Mouse (Mus musculus) CH12.LX (cell line): ENCODE data around the gene Dpy19l3. TPM values are rescaled to one million over a fixed set of nuclear protein-coding genes. Genes with fewer than 3 reads are reported as not detected.

Experiments used
- DNase-seq: peaks from one replicate; pipeline ENCODE4 v3.0.0-alpha.2; 2013; ENCODE audit errors: extremely low read depth
- H3K27ac ChIP-seq: 2 replicates; pipeline ENCODE4 v1.5.1; 2012; ENCODE audit warnings: low read depth, mild to moderate bottlenecking, control low read depth, moderate library complexity; ENCODE audit not compliant: insufficient read depth
- H3K27me3 ChIP-seq: replicated peaks from 2 replicates; pipeline ENCODE3; 2012; ENCODE audit warnings: inconsistent platforms
- H3K36me3 ChIP-seq, 2 experiments: replicated peaks in 1 of 2; 2 replicates each; pipeline versions ENCODE3 to v1.6.1; 2012; ENCODE audit warnings: inconsistent platforms in 1 of 2, low read length in 1 of 2, mild to moderate bottlenecking in 1 of 2, mixed read lengths in 1 of 2, moderate library complexity in 1 of 2; ENCODE audit not compliant: control insufficient read depth in 1 of 2, insufficient read depth in 1 of 2
- H3K4me1 ChIP-seq, 2 experiments: 2 replicates each; pipeline ENCODE4 v1.6.1; 2012; ENCODE audit warnings: inconsistent platforms in 1 of 2, moderate library complexity in 1 of 2; ENCODE audit not compliant: insufficient read depth in 2 of 2, control insufficient read depth in 1 of 2
- H3K4me2 ChIP-seq: 2 replicates; pipeline ENCODE4 v1.6.1; 2012; ENCODE audit warnings: low read depth, mild to moderate bottlenecking, control low read depth; ENCODE audit not compliant: poor library complexity, insufficient read depth, severe bottlenecking
- H3K4me3 ChIP-seq, 3 experiments: fragments of 150-350 bp in 1 of 3; sonication (generic) in 1 of 3; replicated peaks in 1 of 3; 2 replicates each; pipeline versions ENCODE3 to v1.5.1; 2011 to 2012; ENCODE audit warnings: low read depth in 2 of 3, low read length in 2 of 3, mild to moderate bottlenecking in 2 of 3, moderate library complexity in 2 of 3, control low read depth in 1 of 3, improper control_type of control experiment in 1 of 3, inconsistent platforms in 1 of 3, mixed read lengths in 1 of 3; ENCODE audit not compliant: poor library complexity in 1 of 3
- H3K79me2 ChIP-seq: replicated peaks from 2 replicates; pipeline ENCODE4 v1.6.1; 2012; ENCODE audit warnings: mild to moderate bottlenecking, moderate library complexity; ENCODE audit not compliant: control insufficient read depth, poor library complexity, insufficient read depth, severe bottlenecking; ENCODE audit errors: extremely low read depth
- H3K9ac ChIP-seq: 2 replicates; pipeline ENCODE4 v1.6.1; 2012; ENCODE audit warnings: low read depth, mild to moderate bottlenecking, control low read depth, moderate library complexity; ENCODE audit not compliant: insufficient read depth
- H3K9me3 ChIP-seq: replicated peaks from 2 replicates; pipeline ENCODE3; 2012; ENCODE audit warnings: low read length, inconsistent platforms, mixed read lengths
- BHLHE40 ChIP-seq: IDR thresholded peaks from 2 replicates; pipeline ENCODE4 v1.6.1; 2011; ENCODE audit warnings: mild to moderate bottlenecking, low read depth, low read length, improper control_type of control experiment
- CHD2 ChIP-seq: IDR thresholded peaks from 2 replicates; pipeline ENCODE4 v1.6.1; 2011; ENCODE audit warnings: low read length, improper control_type of control experiment
- CTCF ChIP-seq, 2 experiments: IDR thresholded peaks in 1 of 2; conservative IDR thresholded peaks in 1 of 2; 2 replicates each; pipeline ENCODE4 v1.5.1; 2011 to 2012; ENCODE audit warnings: low read depth in 2 of 2, low read length in 2 of 2, improper control_type of control experiment in 1 of 2, inconsistent platforms in 1 of 2, mild to moderate bottlenecking in 1 of 2, moderate library complexity in 1 of 2
- E2F4 ChIP-seq: IDR thresholded peaks from 2 replicates; pipeline ENCODE4 v1.6.1; 2011; ENCODE audit warnings: low read depth, low read length, improper control_type of control experiment; ENCODE audit not compliant: insufficient replicate concordance
- ETS1 ChIP-seq: conservative IDR thresholded peaks from 2 replicates; pipeline ENCODE4 v1.6.1; 2012; ENCODE audit warnings: low read depth, mild to moderate bottlenecking, inconsistent platforms, low read length, improper control_type of control experiment, moderate library complexity
- GABPA ChIP-seq: IDR thresholded peaks from 2 replicates; pipeline ENCODE4 v1.6.1; 2012; ENCODE audit warnings: low read depth, low read length, improper control_type of control experiment, inconsistent platforms; ENCODE audit not compliant: insufficient replicate concordance
- HCFC1 ChIP-seq: IDR thresholded peaks from 2 replicates; pipeline ENCODE4 v1.6.1; 2012; ENCODE audit warnings: low read depth, mild to moderate bottlenecking, inconsistent platforms, low read length, improper control_type of control experiment
- IRF4 ChIP-seq: IDR thresholded peaks from 2 replicates; pipeline ENCODE4 v1.6.1; 2014; ENCODE audit warnings: low read depth, mild to moderate bottlenecking, inconsistent platforms, low read length, improper control_type of control experiment
- JUN ChIP-seq: IDR thresholded peaks from 2 replicates; pipeline ENCODE4 v1.6.1; 2011; ENCODE audit warnings: low read depth, mild to moderate bottlenecking, low read length, improper control_type of control experiment, moderate library complexity; ENCODE audit not compliant: insufficient read depth
- JUND ChIP-seq: conservative IDR thresholded peaks from 2 replicates; pipeline ENCODE4 v1.6.1; 2011; ENCODE audit warnings: low read depth, low read length, improper control_type of control experiment
- KAT2A ChIP-seq: IDR thresholded peaks from 2 replicates; pipeline ENCODE4 v1.6.1; 2012; ENCODE audit warnings: low read length, improper control_type of control experiment, inconsistent platforms; ENCODE audit not compliant: insufficient replicate concordance
- MAZ ChIP-seq: IDR thresholded peaks from 2 replicates; pipeline ENCODE4 v1.6.1; 2012; ENCODE audit warnings: low read depth, mild to moderate bottlenecking, inconsistent platforms, low read length, improper control_type of control experiment, moderate library complexity
- MYC ChIP-seq: IDR thresholded peaks from 2 replicates; pipeline ENCODE4 v1.6.1; 2011; ENCODE audit warnings: low read depth, mild to moderate bottlenecking, improper control_type of control experiment, low read length
- PAX5 ChIP-seq: IDR thresholded peaks from 2 replicates; pipeline ENCODE4 v1.6.1; 2012; ENCODE audit warnings: low read length, inconsistent platforms, mixed read lengths
- POLR2A ChIP-seq: IDR thresholded peaks from 2 replicates; pipeline ENCODE4 v1.6.1; 2011; ENCODE audit warnings: low read depth, mild to moderate bottlenecking, improper control_type of control experiment, low read length
- POLR2AphosphoS2 ChIP-seq: IDR thresholded peaks from 2 replicates; pipeline ENCODE4 v1.6.1; 2011; ENCODE audit warnings: low read depth, low read length, improper control_type of control experiment
- RAD21 ChIP-seq: IDR thresholded peaks from 2 replicates; pipeline ENCODE4 v1.6.1; 2011; ENCODE audit warnings: low read depth, mild to moderate bottlenecking, low read length, improper control_type of control experiment, moderate library complexity
- RCOR1 ChIP-seq: conservative IDR thresholded peaks from 2 replicates; pipeline ENCODE4 v1.6.1; 2012; ENCODE audit warnings: low read depth, mild to moderate bottlenecking, inconsistent platforms, low read length, improper control_type of control experiment
- SIN3A ChIP-seq: IDR thresholded peaks from 2 replicates; pipeline ENCODE4 v1.6.1; 2012; ENCODE audit warnings: low read length, improper control_type of control experiment, inconsistent platforms
- SMC3 ChIP-seq: IDR thresholded peaks from 2 replicates; pipeline ENCODE4 v1.6.1; 2011; ENCODE audit warnings: low read depth, low read length, improper control_type of control experiment
- UBTF ChIP-seq: IDR thresholded peaks from 2 replicates; pipeline ENCODE4 v1.6.1; 2012; ENCODE audit warnings: low read depth, mild to moderate bottlenecking, inconsistent platforms, low read length, improper control_type of control experiment, moderate library complexity
- USF2 ChIP-seq: conservative IDR thresholded peaks from 2 replicates; pipeline ENCODE4 v1.6.1; 2011; ENCODE audit warnings: low read depth, low read length, improper control_type of control experiment
- ZKSCAN1 ChIP-seq: IDR thresholded peaks from 2 replicates; pipeline ENCODE4 v1.6.1; 2012; ENCODE audit warnings: low read depth, inconsistent platforms, low read length, improper control_type of control experiment, borderline replicate concordance
- ZMIZ1 ChIP-seq: IDR thresholded peaks from 2 replicates; pipeline ENCODE4 v1.6.1; 2012; ENCODE audit warnings: low read depth, mild to moderate bottlenecking, inconsistent platforms, low read length, improper control_type of control experiment
- dilution Hi-C: fragments of 300-500 bp; cut with MboI; formaldehyde crosslinking; loops from 2 replicates; pipeline ENCODE4 v1.14.3; 2020; ENCODE audit warnings: low sequenced_read_pairs; ENCODE audit not compliant: extremely low pct_unique_long_range_greater_than_20kb, extremely low pct_ligation_motif_present
- in situ Hi-C: fragments of 300-500 bp; cut with MboI; formaldehyde crosslinking; loops from 3 replicates; pipeline ENCODE4 v1.14.3; 2019; ENCODE audit warnings: low sequenced_read_pairs, low pct_ligation_motif_present, low pct_unique_long_range_greater_than_20kb, mixed read lengths
- polyA plus RNA-seq: library from polyadenylated mRNA; unstranded; fragments of >175 nt; gene quantifications from 2 replicates; pipeline ENCODE4 v1.2.1, GENCODE M21; 2012; ENCODE audit warnings: low read depth; ENCODE audit not compliant: insufficient read length
- total RNA-seq, 2 experiments: library from RNA; depleted of rRNA; stranded (reverse); fragments of 300-350 nt in 1 of 2; fragments of >200 nt in 1 of 2; gene quantifications; 2 replicates each; pipeline ENCODE4 v1.2.3; 2012 to 2014

Gene Dpy19l3
- total and polyA plus RNA-seq, 3 experiments = 5.0 to 18.3 (median 5.5) TPM

GRCm38 (mm10) chr7:35764461-35764860, 10.2 kb upstream of the Dpy19l3 start:
- in situ Hi-C loops (no loop called here), dilution Hi-C loops (no loop called here)
- Histone ChIP-seq H3K79me2 (no peaks in the 10 kb centered on the region), H3K27ac (no peak overlapping the region), H3K27me3 (no peaks in the 10 kb centered on the region), H3K36me3 (no peaks in the 10 kb centered on the region), H3K4me1 (no peaks in the 10 kb centered on the region), H3K9me3 (peaks cover 6% of the 10 kb centered on the region), H3K9ac (no peak overlapping the region), H3K4me3 (no peak overlapping the region), H3K4me2 (no peak overlapping the region)
- no peak for TF ChIP-seq BHLHE40
- no peak for TF ChIP-seq UBTF
- no peak for TF ChIP-seq MYC
- TF ChIP-seq PAX5 = no peak
- no peak for TF ChIP-seq POLR2AphosphoS2
- no peak for TF ChIP-seq ZKSCAN1
- TF ChIP-seq POLR2A = no peak
- no peak for TF ChIP-seq RCOR1
- TF ChIP-seq E2F4 = no peak
- TF ChIP-seq ZMIZ1 = no peak
- no peak for TF ChIP-seq GABPA
- no peak for TF ChIP-seq CHD2
- TF ChIP-seq ETS1 = no peak
- no peak for TF ChIP-seq JUN
- TF ChIP-seq RAD21 = no peak
- TF ChIP-seq IRF4 = no peak
- TF ChIP-seq CTCF (conservative IDR thresholded peaks at IDR 0.05 in 1 of 2, IDR thresholded peaks at IDR 0.05 in 1 of 2; ENCODE audit: low read depth in 2 of 2, low read length in 2 of 2) = no peak
- TF ChIP-seq JUND = no peak
- DNase-seq = no peak

GRCm38 (mm10) chr7:35761801-35762200, 7.5 kb upstream of the Dpy19l3 start:
- peaks cover 6% of the 10 kb centered on the region for H3K9me3 ChIP-seq
- no peaks in the 10 kb centered on the region for H3K36me3 ChIP-seq
- no peaks in the 10 kb centered on the region for H3K27me3 ChIP-seq
- TF ChIP-seq KAT2A = no peak
- TF ChIP-seq HCFC1 = no peak
- no peak for TF ChIP-seq POLR2A
- TF ChIP-seq USF2 = no peak
- no peak for TF ChIP-seq SMC3
- TF ChIP-seq MAZ = no peak
- no peak for TF ChIP-seq SIN3A
- no peak for TF ChIP-seq CHD2
- no peak for TF ChIP-seq RCOR1
- TF ChIP-seq UBTF = no peak
- H3K9ac ChIP-seq = no peak overlapping the region
- H3K27ac ChIP-seq = no peak overlapping the region
- in situ Hi-C loops (no loop called here), dilution Hi-C loops (no loop called here)
- no peak overlapping the region for H3K4me2 ChIP-seq
- H3K79me2 ChIP-seq = no peaks in the 10 kb centered on the region
- DNase-seq = no peak
- peaks cover 0 to 3% of the 10 kb centered on the region in 2 experiments; a peak in 1 of 4 replicates for H3K4me1 ChIP-seq
- H3K4me3 ChIP-seq = no peak overlapping the region
